Mouse (Mus musculus) testis, postnatal 14 days (tissue): ENCODE measurements around the gene St3gal2.
"Not testable (repeated sequence)": the region's sequence is repeated elsewhere in the genome, so short reads cannot be mapped to it uniquely, and the experiment has no call there.

ENCODE experiments used
- DNase-seq: peaks from one replicate; pipeline ENCODE4 v3.0.0; 2021; ENCODE audit warnings: low spot score

Gene St3gal2

DNA sequence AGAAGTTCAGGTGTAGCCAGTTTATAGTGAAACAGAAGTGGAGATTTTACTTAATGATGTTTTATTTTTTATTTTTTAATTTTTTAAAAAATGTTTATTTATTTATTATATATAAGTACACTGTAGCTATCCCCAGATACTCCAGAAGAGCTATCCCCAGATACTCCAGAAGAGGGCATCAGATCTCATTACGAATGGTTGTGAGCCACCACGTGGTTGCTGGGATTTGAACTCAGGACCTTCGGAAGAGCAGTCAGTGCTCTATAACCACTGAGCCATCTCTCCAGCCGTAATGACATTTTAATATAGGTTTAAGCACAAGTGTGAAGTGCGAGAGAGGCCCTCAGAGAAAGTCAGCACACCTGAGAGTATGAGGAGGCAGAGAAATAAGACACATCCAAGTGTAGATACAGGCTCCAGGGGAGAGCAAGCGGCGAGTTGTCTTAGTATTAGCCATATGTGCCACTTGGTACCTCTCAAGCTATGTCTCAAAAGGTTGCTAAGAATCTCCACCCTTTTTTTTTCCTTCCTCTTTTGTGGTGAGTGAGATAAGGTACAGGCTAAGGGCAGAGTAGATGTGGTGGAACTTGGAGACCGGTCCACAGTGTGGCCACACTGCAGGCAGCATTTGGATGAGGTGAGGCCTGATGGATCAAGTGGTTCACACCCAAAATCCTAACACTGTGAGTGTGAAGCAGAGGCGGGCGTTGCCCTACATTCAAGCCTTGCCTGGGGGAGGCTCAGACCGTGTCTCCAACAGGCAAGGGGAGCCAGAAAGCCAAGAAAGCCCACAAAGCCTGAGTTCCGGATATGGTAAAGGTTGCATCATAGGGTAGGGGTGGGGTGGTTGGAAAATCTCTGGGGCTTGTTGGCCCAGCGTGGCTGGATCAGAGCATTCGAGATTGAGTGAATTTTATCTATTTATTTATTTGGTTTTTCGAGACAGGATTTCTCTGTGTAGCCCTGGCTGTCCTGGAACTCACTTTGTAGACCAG is 7.8 kb upstream of the St3gal2 start:
- DNase-seq = no peak

DNA sequence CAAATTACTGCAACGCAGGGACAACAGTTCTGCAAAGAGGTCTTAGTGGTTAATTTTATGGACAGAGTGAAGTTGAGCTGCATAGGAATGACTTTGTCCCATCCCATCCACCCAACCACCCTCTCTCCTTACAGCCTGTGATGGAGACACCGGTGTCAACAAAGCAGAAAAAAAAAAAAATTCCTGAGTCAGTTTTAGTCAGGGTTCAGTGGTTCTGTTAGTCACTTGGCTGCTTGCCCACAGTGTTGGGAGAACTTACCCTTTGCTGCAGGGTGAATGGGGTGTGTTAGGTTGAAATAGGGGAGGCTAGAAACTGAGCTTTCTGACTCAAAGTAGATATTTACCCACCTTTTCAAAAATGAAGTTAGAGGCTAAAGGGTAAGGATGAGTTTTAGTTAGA is 2.3 kb upstream of the St3gal2 start:
- DNase-seq = no peak

DNA sequence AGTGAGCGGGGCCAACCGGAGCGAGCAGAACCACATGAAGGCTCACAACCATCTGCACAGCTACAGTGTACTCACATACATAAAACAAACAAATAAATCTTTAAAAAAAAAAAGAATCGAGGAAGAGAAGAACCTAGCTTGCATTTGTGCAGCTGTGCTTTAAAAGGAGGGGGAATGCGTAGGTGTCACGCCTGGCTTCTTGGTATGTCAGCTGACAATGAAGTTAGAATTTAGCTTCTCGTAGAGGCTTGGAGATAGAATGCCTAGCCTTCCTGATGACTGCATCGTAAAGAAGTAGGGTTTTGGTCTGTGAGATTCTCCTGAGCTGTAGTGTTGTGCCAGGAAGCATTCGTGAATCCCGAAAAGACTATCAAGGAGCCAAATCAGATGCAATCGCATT is 1.7 kb upstream of the St3gal2 start:
- DNase-seq = no peak

DNA sequence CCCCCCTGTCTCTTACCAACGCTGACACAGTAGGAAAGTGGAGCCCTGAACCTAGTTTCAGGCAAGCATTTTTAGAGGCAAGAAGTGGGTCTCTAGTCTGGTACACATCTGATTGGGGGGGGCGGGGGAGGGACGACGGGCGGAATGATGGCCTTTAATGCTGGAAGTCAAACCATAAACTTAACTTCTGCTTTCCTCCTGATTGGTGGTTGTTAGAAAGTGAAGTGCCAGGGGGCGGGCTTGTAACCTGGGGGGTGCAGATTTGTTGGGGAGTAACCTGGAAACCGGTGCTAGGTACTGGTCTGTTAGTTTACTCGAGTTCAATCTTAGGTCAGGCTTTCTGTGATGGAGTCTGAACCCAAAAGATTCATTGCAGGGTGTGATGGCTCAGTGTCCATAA is 1.3 kb upstream of the St3gal2 start:
- no peak for DNase-seq

DNA sequence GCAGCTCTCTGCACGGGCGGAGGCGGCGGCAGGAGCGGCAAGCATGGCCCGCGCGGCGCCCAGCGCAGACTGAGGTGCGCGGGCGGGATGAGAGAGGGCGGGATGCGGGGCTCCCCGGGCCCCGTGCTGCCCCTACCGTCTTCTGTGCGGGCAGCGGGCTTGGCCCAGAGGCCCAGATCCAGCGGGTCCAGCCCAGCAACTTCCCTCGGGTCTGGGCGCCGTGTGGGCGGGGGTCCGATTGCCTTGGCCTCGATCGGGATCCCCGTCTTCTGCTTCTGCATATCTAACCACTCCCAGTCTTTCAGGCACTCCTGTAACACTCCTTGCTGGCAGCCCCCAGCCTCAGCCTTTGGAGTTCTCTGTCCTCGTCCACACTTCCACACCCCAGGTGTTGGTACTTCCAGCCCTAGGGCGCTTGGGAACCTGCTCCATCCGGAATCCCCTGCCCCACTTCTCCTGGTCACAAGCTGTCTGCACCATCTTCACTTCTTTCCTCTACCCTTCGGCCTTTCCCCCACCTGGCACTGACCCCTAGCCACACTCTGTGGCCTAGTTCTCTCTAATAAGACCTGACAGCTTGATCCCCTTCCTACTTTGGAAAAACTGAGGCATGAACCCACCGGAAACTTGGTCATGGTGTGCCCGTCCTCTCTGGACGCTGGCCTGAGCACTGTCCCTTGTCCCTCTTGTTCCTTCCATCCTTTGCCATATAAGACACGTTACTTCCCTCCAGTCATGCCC is 480 bp downstream of the St3gal2 start:
- DNase-seq = peak; percentile 48

DNA sequence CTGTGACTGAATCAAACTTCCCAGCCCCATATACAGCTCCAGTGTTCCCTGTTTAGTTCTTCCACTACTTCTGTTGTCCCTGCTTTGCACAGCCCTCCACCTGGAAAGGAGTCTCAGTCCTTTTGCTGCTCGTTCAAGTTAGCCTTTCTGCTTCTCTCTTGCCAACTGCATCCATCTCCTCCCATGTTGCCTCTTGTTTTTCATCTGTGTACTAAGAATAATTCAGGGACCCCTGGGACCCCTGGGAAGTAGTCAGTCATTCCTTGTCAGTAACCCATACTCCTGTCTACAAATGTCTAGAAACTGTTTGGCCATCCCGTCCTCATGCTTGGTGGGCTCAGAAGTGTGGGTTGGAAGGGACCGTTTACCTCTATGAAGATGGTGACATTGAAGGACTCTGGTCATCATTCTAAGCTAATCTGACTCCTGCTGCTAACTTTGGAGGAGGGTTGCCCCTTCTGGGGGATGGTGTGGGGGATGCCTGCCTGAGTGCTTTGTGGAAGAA is 1.1 kb downstream of the St3gal2 start:
- DNase-seq = no peak

DNA sequence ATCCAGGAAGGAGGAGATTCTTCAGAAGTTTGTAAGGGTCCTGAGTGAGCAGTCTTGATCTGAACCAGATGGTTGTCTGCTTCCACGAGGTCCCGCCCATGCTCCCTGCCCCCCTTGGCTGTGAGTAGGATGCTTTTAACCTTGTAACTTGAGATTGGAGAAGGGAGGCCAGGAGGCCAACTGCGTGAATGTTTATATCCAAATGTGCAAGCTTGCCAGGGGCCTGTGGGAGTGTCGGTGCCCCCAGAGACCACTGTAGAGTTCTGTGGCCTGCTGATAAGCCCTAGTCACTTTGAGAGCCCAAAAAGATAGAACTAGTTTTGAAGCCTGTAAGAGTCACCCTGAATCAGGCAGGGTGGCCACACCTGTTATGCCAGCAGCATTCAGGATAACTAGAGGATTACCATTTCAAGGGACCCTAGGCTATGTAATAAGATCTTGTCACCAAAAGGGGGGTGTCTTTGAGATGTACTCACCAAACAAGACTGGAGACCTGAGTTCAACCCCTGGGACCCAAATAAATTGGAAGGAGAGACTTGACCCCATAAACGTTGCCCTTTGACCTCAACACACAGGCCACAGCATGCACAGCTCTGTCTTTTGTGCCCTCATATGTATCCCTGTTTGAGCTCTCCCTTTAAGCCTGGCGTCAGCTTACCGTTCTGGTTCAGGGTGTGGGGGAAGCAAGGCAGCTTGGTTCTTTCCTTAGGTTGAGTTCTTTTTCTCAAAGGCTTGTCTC is 1.9 kb downstream of the St3gal2 start:
- peak; percentile 59 for DNase-seq

DNA sequence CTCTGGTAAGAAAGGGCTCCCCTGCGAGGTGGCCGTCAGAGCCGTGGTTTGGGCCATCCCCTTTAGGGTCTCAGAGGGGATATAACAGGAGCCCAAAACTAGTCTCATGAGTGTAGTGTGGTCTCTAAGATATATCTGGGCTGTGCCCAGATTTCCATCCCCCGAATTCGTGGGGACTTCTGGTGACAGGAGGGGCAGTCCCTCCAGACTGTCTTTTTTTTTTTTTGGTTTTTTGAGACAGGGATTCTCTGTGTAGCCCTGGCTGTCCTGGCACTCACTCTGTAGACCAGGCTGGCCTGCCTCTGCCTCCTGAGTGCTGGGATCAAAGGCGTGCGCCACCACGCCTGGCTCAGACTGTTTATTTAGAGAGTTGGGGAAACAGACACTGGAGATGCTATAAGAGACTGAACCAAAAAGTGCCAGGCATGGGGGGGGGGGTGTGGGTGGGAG is 6.0 kb downstream of the St3gal2 start:
- DNase-seq = no peak

DNA sequence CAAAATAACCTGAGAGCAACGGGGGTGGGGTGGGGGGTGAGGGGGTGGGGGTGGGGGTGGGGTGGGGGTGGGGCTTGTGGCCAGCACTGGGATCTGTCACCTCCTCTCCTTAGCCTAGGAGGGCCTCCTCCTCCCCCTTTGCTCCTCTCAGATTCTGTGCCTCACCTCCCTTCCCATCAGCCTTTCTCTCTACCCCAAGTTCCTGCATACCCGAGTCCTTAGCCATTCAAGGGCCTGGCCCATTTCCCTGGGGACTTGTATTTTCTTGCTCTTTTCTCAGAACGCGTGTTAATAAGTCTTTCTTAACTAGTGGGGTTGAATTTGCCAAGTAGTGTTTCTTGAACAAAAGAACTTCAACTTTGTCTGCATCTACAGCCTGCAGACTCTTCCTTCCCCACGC is 7.0 kb downstream of the St3gal2 start:
- DNase-seq = no peak

DNA sequence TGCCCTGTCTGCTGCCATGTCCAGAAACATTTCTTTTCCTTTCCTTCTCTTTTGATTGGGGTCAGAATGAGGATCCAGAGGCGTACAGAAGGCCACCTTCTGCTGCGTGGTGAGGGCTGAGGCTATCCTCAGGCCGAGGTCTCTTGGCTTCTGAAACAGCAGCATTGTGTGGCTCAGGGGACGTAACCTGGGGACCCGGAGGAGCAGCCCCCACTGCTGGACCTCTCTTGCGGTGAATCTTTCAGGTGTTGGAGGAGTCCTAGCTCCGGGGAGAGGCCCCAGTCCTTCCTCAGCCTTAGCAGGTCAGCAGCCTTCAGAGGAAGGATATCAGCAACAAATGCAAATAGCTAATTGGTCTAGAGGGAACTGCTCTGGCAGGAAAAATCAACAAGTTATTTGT is 8.7 kb downstream of the St3gal2 start:
- no peak for DNase-seq

DNA sequence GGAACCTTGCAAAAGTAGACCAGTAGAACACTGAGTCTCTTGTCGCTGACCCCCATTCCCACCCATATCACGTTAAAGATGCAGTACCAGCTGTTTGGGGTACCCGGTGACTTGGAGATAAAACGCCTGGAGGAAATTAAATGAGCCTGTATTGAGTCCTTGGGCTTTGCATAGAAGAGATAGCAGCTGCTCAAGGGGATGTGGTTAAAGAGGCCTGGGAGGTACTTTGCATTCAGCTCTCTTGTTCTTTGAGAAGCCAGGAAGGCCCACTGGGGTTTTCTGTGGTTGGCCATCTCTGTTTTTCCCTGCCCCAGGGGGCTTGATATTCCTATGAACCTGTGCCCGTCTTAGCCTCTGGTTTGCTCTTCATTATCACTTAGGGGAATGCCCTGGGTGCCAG is 9.3 kb downstream of the St3gal2 start:
- DNase-seq = no peak

DNA sequence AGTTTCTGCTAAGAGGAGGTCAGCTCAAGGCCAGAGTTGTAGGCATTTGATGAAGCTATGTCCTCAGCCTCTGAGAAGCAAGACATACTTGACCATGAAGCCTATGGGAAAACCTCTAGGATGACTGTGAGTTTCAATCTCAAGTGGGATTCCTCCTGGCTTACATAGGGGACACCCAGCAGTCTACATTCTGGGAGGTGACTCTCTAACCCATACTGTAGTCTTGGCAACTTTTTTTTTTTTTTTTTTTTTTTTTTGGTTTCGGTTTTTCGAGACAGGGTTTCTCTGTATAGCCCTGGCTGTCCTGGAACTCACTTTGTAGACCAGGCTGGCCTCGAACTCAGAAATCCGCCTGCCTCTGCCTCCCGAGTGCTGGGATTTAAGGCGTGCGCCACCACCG is 9.9 kb downstream of the St3gal2 start:
- DNase-seq = not testable (repeated sequence)

DNA sequence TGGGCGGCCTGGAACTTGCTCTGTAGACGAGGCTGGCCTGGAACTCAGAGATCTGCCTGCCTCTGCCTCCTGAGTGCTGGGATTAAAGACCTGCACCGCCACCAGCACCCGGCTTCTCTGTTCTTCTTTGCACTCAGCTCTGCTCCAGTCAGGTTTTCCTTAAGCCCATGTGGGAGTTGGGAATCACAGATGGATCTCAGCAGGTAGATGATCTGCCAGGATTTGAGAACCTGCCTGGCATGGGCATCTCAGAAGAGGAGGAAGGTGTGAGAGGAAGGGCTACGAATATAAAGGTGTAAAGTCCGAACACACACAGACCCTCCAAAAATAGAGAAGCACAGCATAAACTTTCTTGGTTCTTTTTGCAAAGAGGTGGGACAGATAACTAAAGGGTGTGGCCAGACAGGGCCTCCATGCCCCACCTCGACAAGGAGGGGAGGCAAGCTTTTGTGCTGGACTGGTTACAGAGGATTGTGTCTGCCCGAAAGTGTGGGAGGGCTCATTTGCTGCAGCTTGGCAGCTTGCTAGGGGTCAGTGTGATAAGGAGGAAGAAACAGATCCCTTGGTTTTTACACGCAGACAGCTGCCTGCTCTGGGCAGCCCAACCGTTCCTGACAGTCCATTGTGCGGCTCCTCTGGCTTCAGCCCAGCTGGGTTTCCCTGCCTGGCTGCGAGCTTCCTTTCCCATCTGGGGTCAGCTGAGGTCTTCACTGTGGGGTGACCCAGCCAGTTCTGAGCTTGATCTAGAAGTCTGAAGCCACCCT is 11.6 kb downstream of the St3gal2 start:
- DNase-seq = peak; percentile 86

DNA sequence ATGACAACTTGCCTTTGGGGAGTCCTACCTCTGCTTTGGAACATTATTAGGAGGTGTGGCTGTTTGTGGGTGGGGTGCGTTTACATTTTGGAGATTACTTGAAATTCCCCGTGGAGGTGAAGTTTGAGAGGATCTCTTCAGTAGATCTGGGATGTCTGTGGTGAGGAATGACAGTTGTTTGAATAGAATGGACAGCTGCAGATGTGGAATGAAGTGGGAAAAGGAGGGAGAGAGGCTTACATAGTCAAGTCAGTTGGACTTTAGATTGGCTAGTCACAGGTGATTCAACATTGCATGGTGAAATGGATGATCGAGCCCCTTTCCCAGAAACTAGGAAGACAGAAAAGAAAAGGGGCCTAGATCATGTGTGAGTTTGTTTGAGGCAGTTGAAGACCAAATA is 12.7 kb downstream of the St3gal2 start:
- no peak for DNase-seq

DNA sequence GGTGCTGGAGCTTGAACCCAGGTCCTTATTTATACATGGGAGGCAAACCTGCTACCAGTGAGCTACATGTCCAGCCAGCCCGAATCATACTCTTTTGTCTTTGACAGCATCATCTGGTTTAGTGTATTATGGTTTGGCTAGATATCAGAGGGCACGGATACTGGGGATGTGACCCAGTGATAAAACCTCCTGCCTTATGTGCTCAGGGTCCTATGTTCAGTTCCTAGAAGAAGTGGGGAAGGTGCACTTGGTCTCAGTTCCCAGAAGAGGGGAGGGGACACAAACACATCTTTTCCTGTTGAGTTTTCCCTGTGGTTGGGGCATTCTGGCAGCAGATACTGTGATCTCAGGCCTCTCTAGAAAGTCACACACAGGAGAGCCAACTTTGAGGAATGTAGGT is 13.6 kb downstream of the St3gal2 start:
- no peak for DNase-seq

DNA sequence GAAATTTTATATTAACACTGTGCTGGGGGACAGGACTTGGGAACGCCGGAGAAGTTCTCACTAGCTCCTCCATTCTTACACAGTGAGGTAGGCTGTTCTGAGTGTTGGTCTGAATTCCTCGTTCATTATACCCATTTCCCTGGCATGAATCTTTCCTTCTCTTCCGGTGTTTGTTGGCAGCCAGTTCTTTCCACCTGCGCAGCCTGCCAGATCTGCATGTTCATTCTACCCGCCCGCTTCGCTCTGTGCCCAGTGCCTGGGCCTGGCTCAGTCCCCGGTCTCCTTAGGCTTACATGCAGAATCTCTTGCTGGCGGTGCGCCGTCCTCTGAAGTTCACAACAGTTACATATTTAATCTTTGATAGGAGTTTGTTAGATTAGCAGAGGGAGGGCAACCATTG is 16.5 kb downstream of the St3gal2 start:
- peak; percentile 72 for DNase-seq

DNA sequence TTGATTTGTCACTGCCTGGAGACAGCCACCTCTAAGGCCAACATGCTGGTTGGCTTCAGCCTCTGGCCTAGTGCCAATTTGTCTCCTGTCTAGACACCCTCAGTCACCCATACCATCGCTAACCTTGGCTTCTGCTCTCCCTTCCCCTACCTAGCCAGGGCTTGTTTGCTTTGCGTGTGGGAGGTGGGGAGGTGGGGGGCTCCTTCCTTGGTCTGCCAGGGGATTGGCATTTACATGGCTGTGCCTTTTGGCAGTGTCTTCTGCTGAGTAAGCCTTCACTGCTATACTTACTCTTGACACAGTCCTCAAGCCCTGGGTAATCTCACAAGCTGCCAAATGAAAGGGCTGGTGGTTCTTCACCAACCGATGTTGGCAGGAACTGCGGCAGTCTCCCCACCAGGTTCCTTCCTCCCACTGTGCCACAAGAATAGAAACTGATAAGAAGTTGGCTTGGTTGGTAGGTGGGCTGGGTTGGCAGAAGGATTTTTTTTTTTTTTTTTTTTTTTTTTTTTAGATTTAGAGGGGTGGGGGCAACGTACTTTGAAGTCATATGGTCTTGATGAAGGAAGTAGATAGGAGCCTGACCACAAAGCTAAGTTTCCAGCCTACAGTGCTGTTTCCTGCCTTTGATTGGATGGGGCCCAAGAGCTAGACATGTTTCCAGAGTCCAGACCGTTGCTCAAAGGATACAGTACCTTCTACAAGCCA is 19.3 kb downstream of the St3gal2 start:
- DNase-seq = no peak

DNA sequence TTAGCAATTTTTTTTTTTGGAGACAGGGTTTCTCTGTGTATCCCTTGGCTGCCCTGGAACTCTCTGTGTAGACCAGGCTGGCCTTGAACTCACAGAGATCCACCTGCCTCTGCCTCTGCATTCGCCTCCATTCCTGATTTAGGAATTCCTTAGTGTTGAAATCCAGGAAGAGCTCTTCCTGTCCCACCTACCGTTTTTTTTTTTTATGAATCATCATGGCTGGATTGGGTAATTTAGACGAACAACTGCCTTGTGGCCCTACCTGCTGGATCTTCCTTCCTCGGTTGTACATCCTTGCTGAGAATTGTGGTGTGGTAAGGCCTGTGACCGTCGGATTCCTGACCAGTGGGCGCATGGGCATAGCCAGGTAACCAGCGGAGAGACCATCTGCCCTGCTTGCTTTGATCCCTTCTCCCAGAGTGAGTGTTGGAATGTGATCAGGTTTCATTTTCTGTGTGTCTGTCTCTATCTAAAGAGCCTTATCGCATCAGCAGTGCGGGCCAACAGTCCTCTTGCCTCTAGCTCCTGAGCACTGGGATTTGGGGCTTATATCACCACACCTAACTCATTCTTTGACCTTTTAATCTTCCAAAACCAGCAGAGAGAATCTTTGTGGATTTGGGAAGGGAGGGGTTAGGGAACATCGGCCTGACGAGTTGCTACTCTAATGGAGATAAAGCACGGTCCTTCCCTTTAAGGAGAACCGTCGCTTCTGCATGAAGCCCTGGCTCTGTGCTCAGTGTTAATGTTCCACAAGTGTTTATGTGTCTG is 21.1 kb downstream of the St3gal2 start:
- DNase-seq = no peak

DNA sequence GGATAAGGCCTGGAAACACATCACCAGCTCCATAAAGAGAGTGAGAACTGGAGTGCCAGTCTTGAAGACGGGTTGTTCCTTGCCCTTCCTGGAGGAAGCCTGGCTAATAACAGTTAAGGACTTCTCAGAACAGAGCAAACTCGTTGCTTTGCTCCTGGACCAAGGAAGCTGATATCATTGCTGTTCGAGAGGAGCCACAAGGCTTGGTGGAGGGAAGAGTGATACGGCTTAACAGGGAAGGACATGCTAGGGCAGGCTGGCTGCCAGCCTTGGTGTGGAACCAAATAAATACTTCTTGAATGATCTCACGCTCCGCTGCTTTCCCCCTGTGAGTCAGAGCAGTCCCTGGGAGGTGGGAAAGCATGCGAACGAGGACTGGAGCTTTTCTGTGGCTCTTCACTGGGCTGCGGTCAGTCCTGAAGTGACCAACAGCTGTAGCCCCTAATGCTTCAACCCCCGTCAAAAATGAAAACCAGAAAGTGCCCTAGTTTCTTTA is 21.8 kb downstream of the St3gal2 start:
- peak; percentile 60 for DNase-seq
